Mouse (Mus musculus): ENCODE measurements at regions not wholly inside any gene's neighbourhood (a gene's known extent, or its start where the extent isn't known, plus 50 kb on each side); places are given as distances from the start of the nearest gene placed in this dataset.

DNA sequence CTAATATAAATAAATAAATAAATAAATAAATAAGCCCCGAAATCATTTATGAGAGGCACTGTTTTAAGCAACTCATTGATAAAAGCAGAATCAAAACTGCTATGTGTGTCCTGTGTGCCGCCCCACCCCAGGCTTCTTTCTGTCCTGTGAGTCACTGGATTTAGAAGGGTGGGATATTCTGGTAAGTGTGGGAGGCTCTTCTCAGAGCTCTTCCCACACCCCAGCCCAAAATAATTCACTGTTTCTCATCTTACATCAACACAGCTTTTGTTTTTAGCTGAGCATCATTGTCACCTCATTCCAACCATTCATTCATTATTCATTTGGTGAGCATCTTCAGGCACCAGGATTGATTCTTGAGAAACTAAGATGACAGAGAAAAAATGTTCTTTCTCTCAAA, 118.4 kb downstream of the Barx2 start:
- H3K4me3 ChIP-seq (ENCODE audit: insufficient read depth, low read length): no peak overlapping the region
- no peaks in the 10 kb centered on the region for H3K4me1 ChIP-seq (ENCODE audit: control insufficient read depth, insufficient read depth, low read length)
- TF ChIP-seq CTCF (IDR thresholded peaks at IDR 0.05; ENCODE audit: extremely low read depth, insufficient read depth, low read length) (no peak), POLR2A (IDR thresholded peaks at IDR 0.05; ENCODE audit: extremely low read depth, insufficient read depth, low read length) (no peak)
- H3K27ac ChIP-seq (ENCODE audit: insufficient read depth, low read length): no peak overlapping the region

DNA sequence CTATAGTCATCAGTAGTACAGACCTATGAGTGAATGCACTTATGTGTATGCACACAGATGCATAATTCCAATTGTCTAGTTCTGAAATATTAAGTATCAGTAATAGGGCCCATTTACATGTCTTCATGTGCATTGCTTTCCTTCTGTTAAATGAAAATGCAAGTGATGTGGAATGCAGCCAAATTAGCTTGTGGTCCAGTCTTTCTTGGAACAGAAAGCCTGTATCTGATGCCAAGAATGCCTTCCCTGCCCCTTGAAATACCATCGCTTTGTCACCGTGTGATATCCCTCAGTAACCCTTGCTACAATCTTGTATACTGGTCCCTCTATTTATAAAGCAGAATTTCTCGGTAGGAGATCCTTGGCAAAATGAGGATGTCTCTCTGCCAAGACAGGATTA, 137.3 kb downstream of the Barx2 start:
- TF ChIP-seq CTCF (IDR thresholded peaks at IDR 0.05; ENCODE audit: extremely low read depth, insufficient read depth, low read length) (no peak), POLR2A (IDR thresholded peaks at IDR 0.05; ENCODE audit: extremely low read depth, insufficient read depth, low read length) (no peak)

DNA sequence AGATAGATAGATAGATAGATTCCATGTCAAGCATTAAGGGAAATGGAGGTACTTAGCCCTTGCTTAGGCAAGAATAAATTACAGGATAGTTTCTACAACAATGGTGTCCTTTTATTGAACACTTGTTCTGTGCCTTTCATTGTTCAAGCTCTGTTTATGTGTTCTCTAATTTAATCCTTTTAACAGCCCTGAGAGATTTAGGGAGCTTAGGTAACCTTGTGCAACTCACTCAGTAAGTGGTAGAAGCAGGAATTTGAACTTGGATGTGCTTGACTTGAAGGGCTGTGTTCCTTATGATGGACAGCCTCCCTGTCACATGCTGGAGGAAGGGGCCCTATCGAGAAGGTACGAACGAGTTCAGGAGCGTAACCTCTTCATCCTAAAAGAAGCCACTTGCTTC, 147.9 kb downstream of the Barx2 start:
- no peak overlapping the region for H3K27ac ChIP-seq (ENCODE audit: insufficient read depth, low read length)
- no peak overlapping the region for H3K4me3 ChIP-seq (ENCODE audit: insufficient read depth, low read length)
- no peak for TF ChIP-seq POLR2A (IDR thresholded peaks at IDR 0.05; ENCODE audit: extremely low read depth, insufficient read depth, low read length)
- TF ChIP-seq CTCF (IDR thresholded peaks at IDR 0.05; ENCODE audit: extremely low read depth, insufficient read depth, low read length): no peak
- no peaks in the 10 kb centered on the region for H3K4me1 ChIP-seq (ENCODE audit: control insufficient read depth, insufficient read depth, low read length)

More for the DNA sequence above, 137.3 kb downstream of the Barx2 start:
- no peaks in the 10 kb centered on the region for H3K4me1 ChIP-seq (ENCODE audit: control insufficient read depth, insufficient read depth, low read length)
- H3K27ac ChIP-seq (ENCODE audit: insufficient read depth, low read length): no peak overlapping the region
- no peak overlapping the region for H3K4me3 ChIP-seq (ENCODE audit: insufficient read depth, low read length)

DNA sequence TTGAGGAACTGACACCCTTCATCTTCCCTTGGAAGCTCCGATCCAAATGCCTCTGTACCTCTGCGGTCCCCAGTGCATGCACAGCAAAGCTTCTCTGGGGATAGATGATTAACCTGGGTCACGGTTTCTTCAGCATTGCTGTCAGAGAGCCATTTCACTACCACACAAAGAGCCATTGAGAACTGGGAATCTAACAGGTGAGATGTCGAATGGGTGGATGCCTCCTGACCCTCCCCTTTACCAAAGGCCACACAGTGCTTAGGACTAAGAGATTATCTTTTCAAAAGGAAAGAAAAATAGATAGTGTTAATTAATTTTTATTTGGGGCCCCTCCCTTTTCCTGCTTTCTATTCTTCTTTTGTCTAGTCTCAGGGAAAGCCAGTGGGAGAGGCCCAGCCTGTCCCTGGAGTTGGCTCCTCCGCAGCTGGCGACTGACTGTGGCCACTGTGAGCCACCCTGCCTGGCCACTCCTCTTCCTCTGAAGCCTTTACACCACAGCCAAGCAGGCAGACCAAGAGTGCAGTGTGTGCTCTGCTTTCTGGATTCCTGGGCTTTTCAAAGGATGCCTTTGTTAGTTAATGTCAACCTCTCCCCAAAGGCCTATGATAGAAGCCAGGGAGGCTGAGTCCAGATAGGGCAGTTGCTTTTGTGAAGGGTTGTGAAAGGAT, 155.2 kb downstream of the Barx2 start:
- Histone ChIP-seq H3K27ac (ENCODE audit: insufficient read depth, low read length) (no peak overlapping the region), H3K4me1 (ENCODE audit: control insufficient read depth, insufficient read depth, low read length) (no peaks in the 10 kb centered on the region), H3K4me3 (ENCODE audit: insufficient read depth, low read length) (no peak overlapping the region)
- TF ChIP-seq CTCF (IDR thresholded peaks at IDR 0.05; ENCODE audit: extremely low read depth, insufficient read depth, low read length) (no peak), POLR2A (IDR thresholded peaks at IDR 0.05; ENCODE audit: extremely low read depth, insufficient read depth, low read length) (no peak)

DNA sequence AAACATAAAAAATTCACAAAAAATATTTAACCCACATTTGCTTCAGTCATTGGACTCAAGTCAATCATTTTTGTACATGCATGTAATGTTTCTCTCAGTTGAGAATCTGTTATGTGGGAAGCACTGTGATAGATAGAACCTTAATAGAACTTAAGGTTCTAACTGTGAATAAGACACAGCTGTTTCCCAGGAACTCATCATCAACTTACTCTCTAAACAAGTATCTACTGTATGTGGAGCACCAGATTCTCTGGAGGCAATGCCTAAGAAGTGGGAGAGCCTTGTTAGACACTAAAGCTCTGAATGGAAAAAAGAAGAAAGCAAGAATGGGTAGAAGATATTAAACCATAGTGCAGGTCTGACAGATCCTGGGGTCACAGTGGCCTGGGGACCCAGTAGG, 182.8 kb downstream of the Barx2 start:
- no peak for TF ChIP-seq CTCF (IDR thresholded peaks at IDR 0.05; ENCODE audit: extremely low read depth, insufficient read depth, low read length)
- no peak for TF ChIP-seq POLR2A (IDR thresholded peaks at IDR 0.05; ENCODE audit: extremely low read depth, insufficient read depth, low read length)
- H3K27ac ChIP-seq (ENCODE audit: insufficient read depth, low read length): no peak overlapping the region; the same call in 1 of the 2 replicates

DNA sequence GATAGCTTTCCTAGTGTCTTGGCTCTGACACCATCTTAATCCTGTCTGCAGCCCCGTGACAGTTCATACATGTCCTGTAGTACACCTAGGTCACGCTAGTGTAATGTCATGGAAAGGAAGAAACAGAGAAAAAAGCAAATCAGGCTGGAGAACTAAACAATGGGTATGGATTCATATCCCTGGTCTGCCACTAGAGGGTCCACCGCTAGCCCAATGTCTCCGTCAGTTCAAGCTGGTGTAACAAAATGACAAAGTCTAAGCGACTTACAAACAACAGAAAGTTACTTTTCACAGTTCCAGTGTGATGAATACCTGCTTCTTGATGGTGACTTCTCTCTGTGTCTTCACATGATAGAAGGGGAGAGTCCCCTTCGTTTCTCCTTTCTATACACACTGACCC, 194.0 kb downstream of the Barx2 start:
- H3K4me1 ChIP-seq (ENCODE audit: control insufficient read depth, insufficient read depth, low read length): no peaks in the 10 kb centered on the region
- H3K27ac ChIP-seq (ENCODE audit: insufficient read depth, low read length): no peak overlapping the region
- TF ChIP-seq POLR2A (IDR thresholded peaks at IDR 0.05; ENCODE audit: extremely low read depth, insufficient read depth, low read length) (no peak), CTCF (IDR thresholded peaks at IDR 0.05; ENCODE audit: extremely low read depth, insufficient read depth, low read length) (0 out of 2 replicates have a peak, but pooled peaks have one; percentile 27)

More for the DNA sequence above, 182.8 kb downstream of the Barx2 start:
- no peak overlapping the region for H3K4me3 ChIP-seq (ENCODE audit: insufficient read depth, low read length)
- no peaks in the 10 kb centered on the region for H3K4me1 ChIP-seq (ENCODE audit: control insufficient read depth, insufficient read depth, low read length)

DNA sequence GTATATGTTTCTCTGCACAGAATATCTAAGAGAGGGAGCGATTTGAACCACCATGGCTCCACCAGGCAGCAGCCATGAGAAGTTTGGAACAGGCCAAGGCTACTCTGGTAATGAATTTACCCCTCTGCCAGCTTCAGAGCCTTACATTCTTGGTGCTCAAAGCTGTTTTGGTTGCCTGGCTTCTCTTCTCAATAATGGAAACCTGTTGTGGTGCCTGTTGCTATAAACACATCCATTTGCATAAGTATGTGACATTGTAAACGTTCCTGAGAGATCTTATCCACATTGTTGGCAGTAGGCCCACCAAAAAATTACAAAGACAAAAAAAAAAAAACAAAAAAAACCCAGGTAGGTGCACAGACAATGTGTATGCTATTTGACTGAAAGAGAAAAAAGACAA, 203.2 kb downstream of the Barx2 start:
- Histone ChIP-seq H3K4me1 (ENCODE audit: control insufficient read depth, insufficient read depth, low read length) (no peaks in the 10 kb centered on the region; the same call in 1 of the 2 replicates), H3K27ac (ENCODE audit: insufficient read depth, low read length) (no peak overlapping the region), H3K4me3 (ENCODE audit: insufficient read depth, low read length) (no peak overlapping the region)
- TF ChIP-seq CTCF (IDR thresholded peaks at IDR 0.05; ENCODE audit: extremely low read depth, insufficient read depth, low read length) (no peak), POLR2A (IDR thresholded peaks at IDR 0.05; ENCODE audit: extremely low read depth, insufficient read depth, low read length) (no peak)

More for the DNA sequence above, 194.0 kb downstream of the Barx2 start:
- H3K4me3 ChIP-seq (ENCODE audit: insufficient read depth, low read length): no peak overlapping the region

DNA sequence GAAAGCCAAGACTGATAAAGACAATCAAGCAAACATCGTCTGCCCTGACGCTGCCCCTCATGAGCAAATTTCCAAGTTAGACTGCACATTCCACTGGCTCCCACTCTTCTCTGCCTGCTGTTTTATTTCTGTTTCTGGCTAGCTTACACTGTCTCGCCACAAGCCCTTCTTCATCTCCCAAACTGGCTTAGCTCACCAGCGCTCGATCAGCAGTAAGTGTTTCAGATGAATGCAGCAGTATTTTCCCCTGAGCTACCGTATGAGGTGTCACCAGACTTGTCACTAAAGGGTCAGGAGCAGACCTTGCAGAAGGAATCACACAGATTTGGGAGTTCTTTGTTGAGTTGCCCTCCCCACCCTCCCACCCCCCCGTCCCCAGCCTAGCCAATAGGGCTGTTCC, 206.6 kb downstream of the Barx2 start:
- no peak for TF ChIP-seq CTCF (IDR thresholded peaks at IDR 0.05; ENCODE audit: extremely low read depth, insufficient read depth, low read length)
- no peak for TF ChIP-seq POLR2A (IDR thresholded peaks at IDR 0.05; ENCODE audit: extremely low read depth, insufficient read depth, low read length)
- H3K4me3 ChIP-seq (ENCODE audit: insufficient read depth, low read length): no peak overlapping the region
- H3K4me1 ChIP-seq (ENCODE audit: control insufficient read depth, insufficient read depth, low read length): no peaks in the 10 kb centered on the region; the same call in 1 of the 2 replicates
- H3K27ac ChIP-seq (ENCODE audit: insufficient read depth, low read length): no peak overlapping the region

DNA sequence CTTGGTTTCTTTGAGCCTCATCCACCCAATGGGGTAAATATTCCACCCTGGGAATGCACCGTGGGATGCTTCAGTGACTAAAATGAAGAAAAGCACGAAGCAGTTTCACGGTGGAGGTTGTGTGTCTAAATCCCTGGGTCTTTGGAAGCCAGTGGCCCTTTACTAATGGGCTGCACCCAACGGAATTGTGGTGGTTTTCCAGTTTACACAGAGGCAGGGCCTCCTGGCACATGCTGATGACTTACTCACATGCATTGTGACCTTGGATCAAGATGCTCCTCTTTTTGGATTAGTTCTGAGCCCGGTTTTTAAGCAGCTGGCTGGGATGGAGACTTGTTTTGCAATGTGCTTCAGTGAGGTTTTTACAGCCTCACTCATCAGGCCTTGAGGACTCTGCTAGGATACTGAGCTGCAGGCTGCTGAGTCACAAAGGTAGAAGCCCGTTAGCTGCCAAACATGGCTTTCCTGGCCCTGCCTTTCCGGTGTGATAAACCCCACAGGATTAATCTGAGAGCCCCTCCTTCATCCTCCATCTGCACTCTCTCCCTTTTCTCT, 222.3 kb downstream of the Barx2 start:
- TF ChIP-seq POLR2A (IDR thresholded peaks at IDR 0.05; ENCODE audit: extremely low read depth, insufficient read depth, low read length) (no peak), CTCF (IDR thresholded peaks at IDR 0.05; ENCODE audit: extremely low read depth, insufficient read depth, low read length) (no peak)
- Histone ChIP-seq H3K4me3 (ENCODE audit: insufficient read depth, low read length) (no peak overlapping the region), H3K4me1 (ENCODE audit: control insufficient read depth, insufficient read depth, low read length) (no peaks in the 10 kb centered on the region), H3K27ac (ENCODE audit: insufficient read depth, low read length) (no peak overlapping the region)

DNA sequence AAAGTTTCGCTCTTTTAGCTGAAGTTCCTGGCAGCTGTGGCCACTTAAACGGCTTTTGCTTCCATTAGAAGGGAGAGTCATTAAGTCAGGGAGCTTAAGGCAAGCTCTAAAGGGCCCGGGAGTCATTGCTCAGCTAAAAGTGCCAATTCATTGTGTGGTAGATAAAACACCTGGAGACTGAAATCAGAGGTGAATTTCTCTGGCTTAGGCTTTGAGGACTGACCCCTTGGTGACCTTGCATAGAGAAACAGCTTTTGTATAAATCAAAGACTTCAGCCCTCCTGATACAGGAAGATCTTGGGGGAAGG, 224.1 kb upstream of the Tmem45b start:
- H3K4me1 ChIP-seq (ENCODE audit: control insufficient read depth, insufficient read depth, low read length): no peaks in the 10 kb centered on the region
- no peak overlapping the region for H3K4me3 ChIP-seq (ENCODE audit: insufficient read depth, low read length)
- no peak for TF ChIP-seq CTCF (IDR thresholded peaks at IDR 0.05; ENCODE audit: extremely low read depth, insufficient read depth, low read length)
- no peak for TF ChIP-seq POLR2A (IDR thresholded peaks at IDR 0.05; ENCODE audit: extremely low read depth, insufficient read depth, low read length)
- H3K27ac ChIP-seq (ENCODE audit: insufficient read depth, low read length): no peak overlapping the region
